Mouse (Mus musculus) mouse embryonic stem cell (cell line): Measurements from ENCODE around the gene Mmgt2.

ENCODE experiments used
- in situ Hi-C, 2 experiments: fragments of 300-500 bp; cut with MboI; formaldehyde crosslinking; loops; 1 replicate in 1 of 2; 3 replicates in 1 of 2; pipeline ENCODE4 v1.14.3; 2019 to 2020; ENCODE audit warnings: low sequenced_read_pairs in 2 of 2, low pct_unique_long_range_greater_than_20kb in 1 of 2, mixed read lengths in 1 of 2; ENCODE audit not compliant: unreplicated experiment in 1 of 2

Mmgt2 gene

DNA sequence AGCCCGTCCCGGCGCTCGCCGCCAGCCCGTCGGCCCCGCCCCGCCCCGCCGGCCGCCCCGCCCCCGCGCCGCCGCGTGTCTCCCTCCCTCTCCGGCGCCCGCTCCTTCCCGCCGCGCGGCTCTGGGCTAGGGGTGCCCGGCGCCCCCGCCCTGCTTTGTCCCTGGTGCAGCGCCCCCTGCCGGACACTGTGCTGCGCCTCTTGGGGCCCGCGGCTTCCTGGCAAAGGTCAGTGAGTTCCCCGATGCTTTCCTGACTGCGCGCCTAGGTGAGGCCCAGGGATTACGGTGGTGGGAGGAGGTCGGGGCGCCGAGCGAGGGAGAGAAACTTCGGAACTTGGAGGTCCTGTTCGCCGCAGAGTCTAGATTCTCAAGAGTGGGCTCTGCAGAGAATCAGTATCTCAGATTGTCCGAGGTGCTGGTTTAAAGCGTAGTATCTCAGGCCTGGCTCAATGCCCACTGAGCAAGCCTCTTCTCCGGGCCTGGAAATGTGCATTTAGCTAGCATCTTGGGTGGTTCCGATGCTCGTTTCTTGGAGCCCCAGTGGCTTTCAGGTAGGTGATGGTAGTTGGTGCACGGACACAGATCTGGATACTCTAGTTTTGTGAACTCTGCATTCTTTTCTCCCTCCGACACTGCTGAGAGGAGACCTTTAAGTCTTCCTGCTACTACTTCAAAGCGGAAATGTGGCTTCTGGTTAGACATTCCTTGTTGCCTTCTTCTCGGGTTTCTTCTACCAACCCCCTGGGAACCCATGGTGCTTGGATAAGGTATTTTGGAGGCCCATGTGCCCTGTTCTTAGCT lies at the start of gene Mmgt2:
Mmgt2 (plus strand) TSS at position 74 of the 801 bp plus-strand sequence.
- in situ Hi-C loops = loop anchor here (5.0 kb wide), 1 partner anchor 36 kb away; no protein-coding TSS in a partner anchor

DNA sequence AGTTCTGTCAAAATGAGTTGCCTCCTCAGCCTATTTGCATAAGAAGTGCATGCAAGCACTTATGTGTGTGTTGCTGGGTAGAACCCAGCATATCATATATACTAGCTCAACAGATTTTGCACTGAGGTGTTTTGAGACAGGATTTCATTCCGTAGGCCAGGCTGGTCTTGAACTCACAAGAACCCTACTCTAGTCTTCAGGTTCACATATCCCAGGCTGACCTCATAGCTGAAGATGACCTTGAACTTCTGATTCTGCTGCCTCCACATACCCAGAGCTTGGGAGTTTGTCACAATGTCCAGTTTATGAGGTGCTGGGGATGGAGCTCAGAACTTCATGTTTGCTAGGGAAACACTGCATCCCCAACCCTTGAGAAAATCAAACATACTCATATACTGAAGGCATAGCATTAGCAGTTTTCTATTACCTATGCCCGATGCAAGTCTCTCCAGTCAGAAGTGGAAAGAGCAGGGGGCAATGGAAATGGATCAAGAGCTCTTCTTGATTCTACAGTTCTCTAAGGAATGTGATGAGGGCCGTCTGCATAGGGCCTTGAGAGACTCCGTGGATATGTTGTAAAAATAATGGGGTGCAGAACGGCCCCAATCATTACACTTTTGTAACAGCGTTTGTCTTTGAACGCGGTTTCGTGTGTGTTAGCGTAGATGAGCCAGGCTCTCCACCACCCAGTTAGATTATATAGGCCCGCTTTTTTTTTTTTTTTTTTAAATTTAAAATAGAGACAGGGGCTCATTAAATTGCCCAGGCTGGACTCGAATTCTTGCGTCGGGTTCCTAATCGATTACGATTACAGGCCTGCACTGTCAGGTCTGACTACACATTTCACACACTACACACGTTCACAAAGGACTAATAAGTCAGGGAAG lies 46.5 kb upstream of the Mmgt2 start:
- in situ Hi-C loops = no loop called here

DNA sequence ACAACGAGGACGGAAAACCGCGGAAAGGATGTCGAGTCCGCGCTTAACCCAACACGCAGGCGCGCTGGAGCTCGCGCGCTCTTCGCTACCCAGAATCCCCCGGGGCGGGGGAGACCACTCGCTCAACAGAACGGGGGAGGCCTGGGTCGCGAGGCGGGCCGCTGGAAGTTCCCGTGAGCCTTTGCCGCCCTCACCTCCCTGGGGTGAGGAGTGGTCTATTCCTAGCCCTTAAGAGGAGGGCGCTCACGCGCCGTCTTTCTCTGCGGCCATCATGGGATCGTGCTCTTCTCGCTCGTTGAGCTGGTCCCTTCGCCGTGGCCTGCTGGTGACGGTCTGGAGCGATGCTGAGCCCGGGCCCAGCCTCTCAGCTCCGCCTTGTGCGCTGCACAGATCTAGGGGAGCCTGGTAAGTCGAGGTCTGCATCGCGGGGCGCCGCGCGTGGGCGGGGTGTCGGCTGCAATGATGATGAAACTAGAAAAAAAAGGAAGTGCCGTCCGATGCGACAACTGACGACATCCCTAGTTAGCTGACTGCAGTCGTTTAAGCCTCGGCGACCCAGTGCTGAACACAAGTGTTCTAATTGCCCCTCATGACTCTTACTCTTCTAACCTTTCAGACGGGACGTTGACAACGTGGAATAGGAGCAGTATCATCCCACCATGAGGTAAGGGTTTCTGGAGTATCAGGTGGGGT lies 45.7 kb upstream of the Mmgt2 start:
- in situ Hi-C loops = no loop called here

DNA sequence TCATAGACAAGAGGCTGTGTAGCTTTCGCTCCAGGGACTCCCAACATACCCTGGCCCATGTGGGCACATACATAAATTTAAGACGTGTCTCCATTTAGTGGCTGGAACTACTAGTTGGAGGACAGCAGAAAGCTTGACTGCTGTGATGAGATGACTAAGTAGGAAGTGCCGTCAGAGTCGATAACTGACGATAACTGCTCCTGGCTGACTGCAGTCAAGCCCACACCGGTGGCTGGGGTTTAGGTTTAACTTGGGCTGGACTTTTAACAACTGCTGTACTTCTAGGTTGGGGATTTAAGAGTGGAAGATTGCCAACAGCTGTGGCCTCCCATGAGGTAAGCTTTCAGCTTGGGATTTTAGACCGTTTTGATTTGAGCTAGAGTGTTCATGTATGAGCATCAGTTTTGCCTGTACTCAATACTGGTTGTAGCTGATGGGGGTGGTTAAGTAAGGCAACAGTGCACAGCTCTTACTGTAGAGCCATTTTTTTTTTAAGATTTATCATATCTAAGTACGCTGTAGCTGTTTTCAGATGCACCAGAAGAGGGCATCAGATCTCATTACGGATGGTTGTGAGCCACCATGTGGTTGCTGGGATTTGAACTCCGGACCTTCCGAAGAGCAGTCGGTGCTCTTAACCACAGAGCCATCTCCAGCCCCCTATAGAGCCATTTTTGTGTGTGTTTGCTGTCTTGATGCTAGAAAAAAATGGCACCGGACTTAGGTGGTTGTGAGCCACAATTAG lies 45.0 kb upstream of the Mmgt2 start:
- in situ Hi-C loops = no loop called here

DNA sequence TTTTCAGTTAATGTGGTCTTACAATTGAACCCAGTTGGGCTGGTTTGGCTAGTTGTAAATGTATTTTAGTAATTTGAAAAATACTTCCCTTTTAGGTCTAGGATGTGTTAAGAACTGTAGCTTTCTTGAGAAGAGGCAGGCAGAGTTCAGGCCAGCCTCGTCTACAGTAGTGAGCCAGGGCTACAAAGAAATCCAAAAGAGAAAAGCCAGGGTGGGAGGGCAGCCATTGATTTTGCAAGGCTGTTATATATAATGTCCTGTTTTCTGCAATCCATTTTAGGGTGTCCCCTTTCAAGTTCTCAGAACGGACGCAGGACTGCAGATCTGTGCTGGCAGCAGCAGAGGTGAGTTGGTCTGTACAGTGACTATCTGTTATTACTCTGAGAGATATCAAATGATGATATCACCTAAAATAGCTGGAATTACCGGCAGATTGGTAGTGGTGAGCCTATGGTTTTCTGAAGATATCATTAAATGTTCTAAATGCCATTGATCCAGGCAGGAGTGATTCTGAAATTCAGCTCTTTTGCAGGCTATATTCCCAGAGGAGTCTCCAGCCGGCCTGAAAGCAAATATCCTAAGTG lies 44.2 kb upstream of the Mmgt2 start:
- in situ Hi-C loops = no loop called here

DNA sequence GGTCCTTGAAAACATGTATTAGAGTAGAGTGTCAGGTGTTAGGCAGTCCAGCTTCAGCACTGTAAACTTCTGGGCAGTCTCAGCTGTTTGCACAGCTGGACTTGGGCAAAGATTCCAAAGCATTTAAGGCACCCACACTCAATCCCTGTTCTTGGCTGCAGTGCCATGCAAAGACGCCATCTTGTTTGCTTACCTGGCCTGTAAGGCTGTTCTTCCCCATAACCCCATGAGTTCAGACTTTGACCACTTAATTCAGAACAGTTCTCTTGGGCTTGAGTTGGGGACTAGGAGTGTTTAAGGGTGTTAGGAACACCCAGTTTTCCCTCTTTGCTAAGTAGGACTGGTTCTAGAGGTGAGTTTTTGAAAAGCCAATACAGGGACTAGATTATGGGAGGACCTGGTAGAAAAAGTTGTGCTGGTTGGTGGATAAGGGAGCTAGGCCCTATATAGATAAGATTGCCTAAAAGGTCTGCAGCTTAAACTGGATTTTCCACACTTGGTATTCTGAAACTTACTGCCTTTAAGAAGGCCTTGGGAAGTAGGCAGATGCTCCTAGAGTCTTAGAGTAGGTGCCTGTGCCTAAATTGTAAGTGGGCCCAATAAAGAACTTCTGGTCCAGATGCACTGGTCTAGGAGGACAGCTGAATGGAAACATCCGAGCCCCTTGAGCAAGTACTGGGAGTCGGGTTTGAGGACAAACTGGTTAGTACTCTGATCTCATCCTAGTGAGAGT lies 43.4 kb upstream of the Mmgt2 start:
- in situ Hi-C loops = no loop called here

DNA sequence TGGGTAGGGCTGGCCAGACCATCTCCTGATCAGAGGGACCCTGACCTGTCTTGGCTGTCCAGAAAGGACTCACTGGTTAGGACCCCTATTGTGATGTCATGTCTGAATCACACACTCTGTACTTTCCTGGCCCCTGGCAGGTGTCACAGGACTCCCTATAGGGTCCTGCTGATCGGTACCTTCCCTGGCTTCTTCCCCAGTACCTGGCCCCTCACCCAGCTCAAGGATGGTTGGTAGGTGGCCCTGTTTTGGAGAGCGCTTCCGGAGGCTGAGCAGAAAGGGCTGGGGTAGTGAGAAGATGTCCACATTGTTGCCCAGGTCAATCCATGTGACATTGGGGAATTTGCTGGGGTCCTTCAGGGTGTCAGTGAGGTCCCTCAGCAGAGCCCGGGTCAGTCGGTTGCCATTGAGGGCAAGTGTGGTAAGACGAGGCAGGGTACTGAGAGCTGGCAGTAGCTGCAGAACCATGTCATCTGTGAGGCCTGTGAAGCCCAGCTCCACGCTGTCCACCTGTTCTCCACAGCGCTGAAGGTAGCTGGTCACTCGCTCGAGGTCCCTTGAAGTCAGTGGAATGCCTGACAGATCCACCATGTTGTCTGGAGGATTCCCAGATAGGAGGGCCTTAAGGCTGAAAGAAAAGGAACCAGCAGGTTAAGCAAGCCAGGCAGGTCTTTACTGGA lies 42.7 kb upstream of the Mmgt2 start:
- in situ Hi-C loops = no loop called here

DNA sequence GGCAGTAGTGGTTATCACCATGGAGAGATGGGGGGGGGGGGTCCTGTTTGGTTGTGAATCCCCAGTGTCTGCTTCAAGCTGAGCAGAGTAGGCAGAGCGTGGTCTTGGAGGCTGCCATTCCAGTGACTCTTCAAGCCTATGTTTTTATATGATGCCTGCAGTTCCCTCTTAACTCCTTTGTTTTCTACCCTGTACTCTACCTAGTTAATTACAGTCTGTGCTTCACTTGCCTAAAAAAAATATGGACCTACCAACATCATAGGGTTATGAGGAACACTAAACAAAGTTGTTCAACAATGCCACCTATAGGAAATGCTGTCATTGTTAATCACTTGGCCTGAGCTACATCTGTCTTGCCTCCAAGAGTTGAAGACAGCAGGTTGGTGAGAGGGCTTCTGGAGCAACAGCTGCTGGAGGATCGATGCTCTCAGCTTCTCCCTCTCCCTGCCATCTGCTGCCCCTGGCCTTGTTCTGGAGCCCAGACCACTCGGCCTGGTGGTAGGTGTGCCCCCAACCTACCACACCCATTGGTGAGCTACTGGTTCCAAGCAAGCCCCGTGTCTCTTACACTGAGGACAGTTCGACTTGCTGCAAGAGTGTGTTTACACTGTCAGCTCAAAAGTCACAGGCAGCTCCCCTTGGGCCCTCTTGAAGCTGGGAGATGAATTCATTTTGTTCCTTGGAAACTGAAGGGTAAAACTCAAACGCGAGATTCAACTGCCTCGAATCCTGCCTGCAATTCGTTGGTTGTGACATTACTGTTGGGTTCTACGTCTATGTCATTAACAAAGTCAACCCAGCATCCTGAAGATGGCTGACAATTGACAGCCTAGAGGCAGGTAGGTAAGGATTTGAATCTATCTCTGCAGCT lies 41.9 kb upstream of the Mmgt2 start:
- in situ Hi-C loops = no loop called here

DNA sequence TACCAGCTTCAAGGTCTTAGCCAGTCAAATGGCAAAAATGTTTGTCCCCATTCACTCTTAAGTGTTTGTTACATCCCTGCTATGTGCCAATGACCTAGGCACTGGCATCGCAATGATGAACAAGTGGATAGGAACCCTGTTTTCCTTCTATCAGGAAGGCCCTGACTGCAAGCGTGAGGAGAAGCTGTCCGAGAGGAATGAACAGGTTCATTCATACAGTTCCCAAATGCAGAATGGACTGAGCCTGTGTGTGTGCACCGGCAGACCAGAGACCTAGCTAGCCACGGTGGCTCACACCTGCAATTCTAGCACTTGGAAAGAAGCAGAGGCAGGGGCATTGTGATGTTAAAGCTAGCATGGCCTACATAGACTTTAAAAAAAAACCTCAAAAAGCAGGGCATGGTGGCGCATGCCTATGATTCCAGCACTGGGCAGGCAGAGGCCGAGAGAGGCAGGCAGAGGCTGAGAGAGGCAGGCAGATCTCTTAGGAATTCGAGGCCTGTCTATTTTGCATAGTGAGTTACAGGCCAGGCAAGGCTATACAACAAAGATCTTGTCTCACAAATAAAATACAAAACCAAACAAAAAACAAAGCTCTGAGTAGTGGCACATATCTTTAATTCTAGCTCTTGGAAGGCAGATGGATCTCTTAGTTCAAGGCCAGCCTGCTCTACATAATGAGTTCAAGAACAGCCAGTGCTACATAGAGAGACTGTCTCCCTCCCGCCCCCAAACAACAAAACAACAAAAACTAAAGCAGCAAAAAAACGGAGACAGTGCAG lies 41.1 kb upstream of the Mmgt2 start:
- in situ Hi-C loops = no loop called here

DNA sequence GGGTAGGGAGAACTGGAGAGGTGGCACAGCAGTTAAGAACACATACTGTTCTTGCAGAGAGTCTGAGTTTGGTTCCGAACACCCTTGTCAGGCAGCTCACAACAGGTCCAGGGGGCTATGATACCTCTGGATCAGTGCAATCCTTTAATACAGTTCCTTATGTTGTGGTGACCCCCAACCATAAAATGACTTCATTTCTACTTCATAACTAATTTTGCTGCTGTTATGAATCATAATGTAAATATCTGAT lies 40.6 kb upstream of the Mmgt2 start:
- in situ Hi-C loops = no loop called here

DNA sequence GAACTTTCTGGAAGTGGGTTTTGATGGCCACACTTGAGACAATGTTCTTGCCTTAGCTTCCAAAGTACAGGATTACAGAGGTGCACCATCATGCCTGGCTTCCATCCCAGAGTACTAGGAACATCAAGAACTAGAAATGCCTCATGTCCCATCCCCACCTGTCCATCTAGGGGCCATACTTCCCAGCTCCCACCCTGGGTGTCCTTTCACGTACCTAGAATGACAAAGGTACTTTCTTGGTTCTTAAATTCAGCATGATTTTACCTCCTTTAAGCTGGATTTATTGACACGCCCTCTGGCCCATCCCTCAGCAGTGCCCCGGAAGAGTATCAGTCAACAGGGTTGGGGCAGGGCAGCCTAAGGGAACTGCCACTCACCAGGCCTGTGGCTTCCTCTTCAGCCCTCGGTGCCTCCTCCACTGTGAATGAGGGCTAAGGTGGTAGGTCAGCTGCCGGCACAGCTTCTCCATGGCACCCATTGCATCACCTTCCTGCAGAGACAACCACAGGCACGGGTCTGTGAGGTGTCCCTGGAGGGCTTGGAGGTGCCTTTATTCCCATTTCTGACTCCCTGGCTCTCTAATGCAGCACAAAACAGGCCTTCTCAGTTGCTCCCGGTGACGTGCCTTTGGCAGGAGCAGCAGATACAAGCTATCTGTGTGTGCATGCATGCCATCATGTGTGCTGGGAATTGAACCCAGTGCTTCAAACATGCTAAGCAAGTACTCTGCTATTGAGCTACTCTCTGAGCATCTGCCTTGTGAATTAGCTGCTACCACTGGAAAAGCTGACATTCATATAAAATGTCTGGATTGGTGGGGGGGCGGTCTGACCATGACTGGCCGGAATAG lies 39.4 kb upstream of the Mmgt2 start:
- in situ Hi-C loops = no loop called here

DNA sequence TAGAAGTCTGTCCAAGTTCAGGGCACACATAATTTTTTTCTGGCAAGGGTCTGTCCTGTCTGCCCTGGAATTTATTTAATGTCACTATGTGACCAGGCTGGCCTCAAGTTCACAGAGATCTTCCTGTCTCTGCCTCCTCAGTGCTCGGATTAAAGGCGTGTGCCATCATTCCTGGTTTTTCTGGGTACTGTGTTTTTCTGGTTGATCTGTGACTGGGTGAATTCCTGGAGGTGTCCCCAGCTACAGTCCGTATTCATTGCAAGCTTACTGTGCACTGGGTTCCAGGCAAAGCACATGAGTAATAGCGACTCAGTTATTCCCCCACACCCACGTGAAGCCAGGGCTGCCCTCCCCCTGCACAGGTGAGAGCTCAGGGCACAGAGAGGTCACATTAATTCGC lies 38.2 kb upstream of the Mmgt2 start:
- in situ Hi-C loops = loop anchor here (5.0 kb wide), 2 partner anchors 37 to 67 kb away; partner anchors contain the start of genes Lrrc75a (in 2 of the 2) and Mmgt2 (in 2 of the 2)

DNA sequence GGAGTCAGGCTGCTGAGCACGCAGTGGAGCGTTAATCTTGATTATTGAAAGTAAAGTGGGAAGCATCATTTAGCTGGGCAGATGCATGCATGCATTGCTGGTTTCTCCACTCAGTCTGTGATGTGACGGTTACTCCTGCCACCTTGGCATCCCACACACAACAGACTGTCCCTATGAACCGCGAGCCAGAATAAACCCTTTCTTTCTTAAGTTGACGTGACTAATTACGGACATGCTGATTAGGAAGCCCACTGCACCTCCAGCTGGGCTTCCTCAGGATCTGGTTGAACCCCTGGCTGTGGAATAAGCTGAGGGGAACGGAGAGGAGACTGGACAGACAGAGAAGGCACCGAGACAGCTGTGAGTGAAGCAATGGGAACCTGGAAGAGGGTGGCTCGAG lies 35.9 kb upstream of the Mmgt2 start:
- in situ Hi-C loops = loop anchor here (5.0 kb wide), 2 partner anchors 35 to 65 kb away; partner anchors contain the start of genes Lrrc75a (in 2 of the 2) and Mmgt2 (in 2 of the 2)

DNA sequence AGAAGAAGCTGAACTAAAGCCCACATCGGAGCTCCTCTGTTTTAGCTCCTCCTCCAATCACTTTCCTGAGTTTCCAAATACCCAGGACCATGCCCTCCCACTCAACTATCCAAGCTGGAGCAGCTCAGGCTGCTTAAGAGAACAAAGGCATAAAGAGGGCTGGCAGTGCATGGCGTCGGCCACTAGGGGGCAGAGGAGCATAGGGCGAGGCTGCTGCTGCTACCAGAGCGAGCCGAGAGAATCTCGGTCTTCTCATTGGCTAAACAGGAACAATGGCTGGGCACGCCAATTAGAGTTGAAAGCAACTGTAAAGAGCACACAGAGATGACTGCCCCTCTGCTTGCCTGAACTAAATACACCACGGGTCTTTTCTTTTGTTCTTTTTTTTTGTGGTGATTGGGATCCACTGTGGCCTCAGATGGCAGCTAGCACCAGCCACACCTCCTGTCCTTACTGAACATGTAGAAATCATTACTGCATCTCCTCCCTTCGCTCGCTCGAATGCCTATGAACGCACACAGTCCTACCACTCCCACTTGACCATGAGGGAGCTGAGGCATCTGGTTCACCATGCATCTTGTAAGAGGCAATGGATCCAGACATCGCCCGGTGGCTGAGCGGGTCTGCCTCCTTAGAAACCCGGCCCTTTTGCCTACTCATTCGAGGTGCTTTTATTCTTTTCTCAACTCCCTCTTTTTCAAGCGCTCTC lies 34.7 kb upstream of the Mmgt2 start:
- in situ Hi-C loops = loop anchor here (5.0 kb wide), 2 partner anchors 33 to 63 kb away; partner anchors contain the start of genes Lrrc75a (in 2 of the 2) and Mmgt2 (in 2 of the 2)
